Mouse (Mus musculus): ENCODE measurements around the gene Limch1.

DNA sequence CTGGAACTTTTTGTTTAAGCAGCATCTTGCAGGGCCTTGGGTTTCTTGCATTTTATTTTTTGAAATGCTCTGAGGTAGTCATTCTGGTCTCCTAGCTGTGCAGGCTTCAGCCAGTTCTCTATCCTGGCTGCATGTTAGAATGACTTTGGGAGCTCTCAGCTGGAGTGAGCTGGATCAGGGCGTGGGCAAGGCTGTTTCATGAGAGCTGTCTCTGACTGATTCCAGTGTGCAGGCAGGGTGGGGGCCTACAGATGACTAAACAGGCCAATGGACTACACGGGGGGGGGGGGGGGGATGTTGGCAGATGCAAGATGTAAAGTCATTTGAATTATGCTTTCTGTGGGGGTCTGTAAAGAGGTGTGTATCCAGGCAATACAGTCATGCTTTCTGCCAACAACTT, 20.3 kb downstream of the Limch1 start:
- TF ChIP-seq CTCF (IDR thresholded peaks at IDR 0.05; ENCODE audit: low read depth) (no peak), EP300 (optimal IDR thresholded peaks at IDR 0.05) (no peak)

Measured in stomach, postnatal 0 days (tissue).